Mouse (Mus musculus) heart, postnatal 36 days (tissue): ENCODE results near the gene Smco4. TPM values are rescaled to one million over a fixed set of nuclear protein-coding genes. Genes with fewer than 3 reads are reported as not detected.

Experiments used
- total RNA-seq, 2 experiments: library from RNA; stranded (reverse); gene quantifications; 2 replicates each; pipeline ENCODE4 v1.2.3; 2021

Smco4 gene
- total RNA-seq, 2 experiments from 2014 or later: 22.2 to 24.0 TPM

Other genes starting within 250 kb of the Smco4 start
- 10 to 100 TPM; 15.0 to 17.9 TPM for gene Med17, start 213.5 kb upstream of the Smco4 start, total RNA-seq
- 10 to 100 TPM; 26.0 to 29.1 TPM for gene Taf1d, start 187.2 kb upstream of the Smco4 start, total RNA-seq
- gene 4931406C07Rik, start 187.0 kb upstream of the Smco4 start, total RNA-seq: 1 to 10 TPM; 6.1 to 6.5 TPM
- gene Cep295, start 135.6 kb upstream of the Smco4 start, total RNA-seq: 1 to 10 TPM; 5.7 to 7.5 TPM
- under 1 TPM in 1 of 2 experiments, not detected in 1; 0.08 TPM for gene Deup1, start 134.5 kb downstream of the Smco4 start, total RNA-seq
- gene Slc36a4, start 216.3 kb downstream of the Smco4 start, total RNA-seq: 1 to 10 TPM; 6.4 to 9.3 TPM